Mouse (Mus musculus): ENCODE results near the gene Dhdh. TPM values are rescaled to one million over a fixed set of nuclear protein-coding genes. Genes with fewer than 3 reads are reported as not detected.

Dhdh gene
- polyA plus RNA-seq, 1 experiment from 2014 or later = 2.2 TPM

GRCm38 (mm10) chr7:45434203-45435015, 54.2 kb downstream of the Dhdh start, which contains the start of gene Gys1:
Gene Gys1, plus strand, starts transcription at chr7:45434844.
- ATAC-seq = peak; percentile 97
- peak within 1 kb of the TSS; percentile 86 for H3K27ac ChIP-seq (ENCODE audit: low read length)
- no peaks in the 10 kb centered on the region for H3K9me3 ChIP-seq (ENCODE audit: control insufficient read depth, low read length)
- H3K9ac ChIP-seq (ENCODE audit: low read depth, low read length) = peak within 1 kb of the TSS; percentile 91
- peak within 1 kb of the TSS; percentile 84 for H3K4me2 ChIP-seq (ENCODE audit: low read depth, low read length)
- peaks cover 3% of the 10 kb centered on the region; the same call in 1 of the 2 replicates for H3K36me3 ChIP-seq (ENCODE audit: control insufficient read depth, insufficient read depth, low read length)
- peaks cover 35% of the 10 kb centered on the region for H3K4me1 ChIP-seq (ENCODE audit: control insufficient read depth, insufficient read depth, low read length)
- no peaks in the 10 kb centered on the region for H3K27me3 ChIP-seq (replicated peaks; ENCODE audit: control insufficient read depth, insufficient read depth, low read length)
- 0% methylated on average over 42 of the region's 45 CpGs for WGBS
- H3K4me3 ChIP-seq (ENCODE audit: low read length) = peak within 1 kb of the TSS; percentile 71

- no peak for ATAC-seq
- H3K27me3 ChIP-seq (replicated peaks; ENCODE audit: control insufficient read depth, insufficient read depth, low read length) = no peaks in the 10 kb centered on the region
- peaks cover 4% of the 10 kb centered on the region; the same call in 1 of the 2 replicates for H3K36me3 ChIP-seq (ENCODE audit: control insufficient read depth, insufficient read depth, low read length)
- peak overlapping the region; percentile 71 for H3K4me3 ChIP-seq (ENCODE audit: low read length)
- H3K27ac ChIP-seq (ENCODE audit: low read length) = peak overlapping the region; percentile 86
- H3K4me2 ChIP-seq (ENCODE audit: low read depth, low read length) = peak overlapping the region; percentile 84
- H3K9ac ChIP-seq (ENCODE audit: low read depth, low read length) = peak overlapping the region; percentile 79
- peaks cover 35% of the 10 kb centered on the region for H3K4me1 ChIP-seq (ENCODE audit: control insufficient read depth, insufficient read depth, low read length)
- no peaks in the 10 kb centered on the region for H3K9me3 ChIP-seq (ENCODE audit: control insufficient read depth, low read length)
- 1% methylated on average over 7 of the region's 7 CpGs for WGBS
Observed at GRCm38 (mm10) chr7:45433835-45434202, 54.8 kb downstream of the Dhdh start.

GRCm38 (mm10) chr7:45426556-45426955, 62.0 kb downstream of the Dhdh start:
- Histone ChIP-seq H3K4me1 (ENCODE audit: control insufficient read depth, insufficient read depth, low read length) (no peaks in the 10 kb centered on the region), H3K27ac (ENCODE audit: low read length) (no peak overlapping the region), H3K27me3 (replicated peaks; ENCODE audit: control insufficient read depth, insufficient read depth, low read length) (no peaks in the 10 kb centered on the region), H3K4me2 (ENCODE audit: low read depth, low read length) (no peak overlapping the region), H3K4me3 (ENCODE audit: low read length) (no peak overlapping the region), H3K9ac (ENCODE audit: low read depth, low read length) (no peak overlapping the region), H3K36me3 (ENCODE audit: control insufficient read depth, insufficient read depth, low read length) (peaks cover 27% of the 10 kb centered on the region), H3K9me3 (ENCODE audit: control insufficient read depth, low read length) (no peaks in the 10 kb centered on the region)
- WGBS = 90% methylated on average over 8 of the region's 8 CpGs
- no peak for ATAC-seq

GRCm38 (mm10) chr7:45421194-45421593, 67.4 kb downstream of the Dhdh start:
- Histone ChIP-seq H3K4me2 (ENCODE audit: low read depth, low read length) (no peak overlapping the region), H3K27ac (ENCODE audit: low read length) (no peak overlapping the region), H3K9me3 (ENCODE audit: control insufficient read depth, low read length) (no peaks in the 10 kb centered on the region), H3K4me3 (ENCODE audit: low read length) (no peak overlapping the region), H3K36me3 (ENCODE audit: control insufficient read depth, insufficient read depth, low read length) (peaks cover 21% of the 10 kb centered on the region), H3K9ac (ENCODE audit: low read depth, low read length) (no peak overlapping the region), H3K4me1 (ENCODE audit: control insufficient read depth, insufficient read depth, low read length) (peaks cover 12% of the 10 kb centered on the region), H3K27me3 (replicated peaks; ENCODE audit: control insufficient read depth, insufficient read depth, low read length) (peaks cover 16% of the 10 kb centered on the region)
- no peak for ATAC-seq
- WGBS = 95% methylated on average over 14 of the region's 14 CpGs

Small RNA genes within 50 kb of the gene (microRNA-seq; reads per million reads assigned to microRNA genes)
- gene Gm22133 = not detected

Other genes with a start within 250 kb of the Dhdh start
- 4.2 and 5.0 TPM in 2 replicates for gene Cd37, start 249.7 kb downstream of the Dhdh start, polyA plus RNA-seq (2015; fragmentation: Nextera tagmentation; extraction: Ambion mirVana)
- gene Slc6a16, start 247.7 kb downstream of the Dhdh start, polyA plus RNA-seq (2015; fragmentation: Nextera tagmentation; extraction: Ambion mirVana) = not detected in 2 replicates
- not detected in 2 replicates for gene Slc6a21, start 211.3 kb downstream of the Dhdh start, polyA plus RNA-seq (2015; fragmentation: Nextera tagmentation; extraction: Ambion mirVana)
- 33.4 and 36.3 TPM in 2 replicates for gene Trpm4, start 155.0 kb downstream of the Dhdh start, polyA plus RNA-seq (2015; fragmentation: Nextera tagmentation; extraction: Ambion mirVana)
- 0.86 and 1.4 TPM in 2 replicates for gene Hrc, start 153.5 kb downstream of the Dhdh start, polyA plus RNA-seq (2015; fragmentation: Nextera tagmentation; extraction: Ambion mirVana)
- 10.3 and 12.0 TPM in 2 replicates for gene Ppfia3, start 121.8 kb downstream of the Dhdh start, polyA plus RNA-seq (2015; fragmentation: Nextera tagmentation; extraction: Ambion mirVana)
- gene Lin7b, start 118.2 kb downstream of the Dhdh start, polyA plus RNA-seq (2015; fragmentation: Nextera tagmentation; extraction: Ambion mirVana) = 1.2 and 2.7 TPM in 2 replicates
- 139 and 150 TPM in 2 replicates for gene Snrnp70, start 93.1 kb downstream of the Dhdh start, polyA plus RNA-seq (2015; fragmentation: Nextera tagmentation; extraction: Ambion mirVana)
- 0.11 TPM in 1 of 2 replicates, not detected in the other for gene Kcna7, start 83.2 kb downstream of the Dhdh start, polyA plus RNA-seq (2015; fragmentation: Nextera tagmentation; extraction: Ambion mirVana)
- 1.4 and 1.8 TPM in 2 replicates for gene Ntf5, start 75.1 kb downstream of the Dhdh start, polyA plus RNA-seq (2015; fragmentation: Nextera tagmentation; extraction: Ambion mirVana)
- gene Lhb, start 68.0 kb downstream of the Dhdh start, polyA plus RNA-seq (2015; fragmentation: Nextera tagmentation; extraction: Ambion mirVana) = 0.28 TPM in 1 of 2 replicates, not detected in the other
- 49.4 and 53.1 TPM in 2 replicates for gene Gys1, start 54.0 kb downstream of the Dhdh start, polyA plus RNA-seq (2015; fragmentation: Nextera tagmentation; extraction: Ambion mirVana)
- 121 and 134 TPM in 2 replicates for gene Ruvbl2, start 50.7 kb downstream of the Dhdh start, polyA plus RNA-seq (2015; fragmentation: Nextera tagmentation; extraction: Ambion mirVana)
- 7,117 and 7,555 TPM in 2 replicates for gene Ftl1, start 28.9 kb downstream of the Dhdh start, polyA plus RNA-seq (2015; fragmentation: Nextera tagmentation; extraction: Ambion mirVana)
- 178 and 185 TPM in 2 replicates for gene Bax, start 21.9 kb downstream of the Dhdh start, polyA plus RNA-seq (2015; fragmentation: Nextera tagmentation; extraction: Ambion mirVana)
- 0.78 and 0.93 TPM in 2 replicates for gene Tulp2, start 6.9 kb downstream of the Dhdh start, polyA plus RNA-seq (2015; fragmentation: Nextera tagmentation; extraction: Ambion mirVana)
- not detected in 2 replicates for gene Gm45808, start 2.0 kb downstream of the Dhdh start, polyA plus RNA-seq (2015; fragmentation: Nextera tagmentation; extraction: Ambion mirVana)
- gene Nucb1, start 21.6 kb upstream of the Dhdh start, polyA plus RNA-seq (2015; fragmentation: Nextera tagmentation; extraction: Ambion mirVana) = 251 and 266 TPM in 2 replicates
- gene Ppp1r15a, start 37.5 kb upstream of the Dhdh start, polyA plus RNA-seq (2015; fragmentation: Nextera tagmentation; extraction: Ambion mirVana) = 17.3 and 19.1 TPM in 2 replicates
- 1.4 and 1.6 TPM in 2 replicates for gene Plekha4, start 37.5 kb upstream of the Dhdh start, polyA plus RNA-seq (2015; fragmentation: Nextera tagmentation; extraction: Ambion mirVana)
- 2.9 and 3.3 TPM in 2 replicates for gene Hsd17b14, start 66.1 kb upstream of the Dhdh start, polyA plus RNA-seq (2015; fragmentation: Nextera tagmentation; extraction: Ambion mirVana)
- 59.9 and 65.4 TPM in 2 replicates for gene Bcat2, start 81.3 kb upstream of the Dhdh start, polyA plus RNA-seq (2015; fragmentation: Nextera tagmentation; extraction: Ambion mirVana)
- gene Fgf21, start 126.7 kb upstream of the Dhdh start, polyA plus RNA-seq (2015; fragmentation: Nextera tagmentation; extraction: Ambion mirVana) = 0.23 TPM in 1 of 2 replicates, not detected in the other
- 0.48 and 0.61 TPM in 2 replicates for gene Fut1, start 128.5 kb upstream of the Dhdh start, polyA plus RNA-seq (2015; fragmentation: Nextera tagmentation; extraction: Ambion mirVana)
- gene Izumo1, start 133.0 kb upstream of the Dhdh start, polyA plus RNA-seq (2015; fragmentation: Nextera tagmentation; extraction: Ambion mirVana) = 0.07 and 0.15 TPM in 2 replicates
- gene Rasip1, start 138.7 kb upstream of the Dhdh start, polyA plus RNA-seq (2015; fragmentation: Nextera tagmentation; extraction: Ambion mirVana) = 3.4 and 4.4 TPM in 2 replicates
- gene Mamstr, start 151.2 kb upstream of the Dhdh start, polyA plus RNA-seq (2015; fragmentation: Nextera tagmentation; extraction: Ambion mirVana) = 5.0 and 6.3 TPM in 2 replicates
- 18.4 and 21.7 TPM in 2 replicates for gene Fut2, start 177.6 kb upstream of the Dhdh start, polyA plus RNA-seq (2015; fragmentation: Nextera tagmentation; extraction: Ambion mirVana)
- gene Ntn5, start 195.2 kb upstream of the Dhdh start, polyA plus RNA-seq (2015; fragmentation: Nextera tagmentation; extraction: Ambion mirVana) = 0.34 and 0.53 TPM in 2 replicates
- 1.9 and 2.7 TPM in 2 replicates for gene Sec1, start 205.6 kb upstream of the Dhdh start, polyA plus RNA-seq (2015; fragmentation: Nextera tagmentation; extraction: Ambion mirVana)
- 4.1 and 5.3 TPM in 2 replicates for gene Car11, start 211.0 kb upstream of the Dhdh start, polyA plus RNA-seq (2015; fragmentation: Nextera tagmentation; extraction: Ambion mirVana)
- 2.3 and 3.2 TPM in 2 replicates for gene Dbp, start 216.3 kb upstream of the Dhdh start, polyA plus RNA-seq (2015; fragmentation: Nextera tagmentation; extraction: Ambion mirVana)
- gene Rpl18, start 226.7 kb upstream of the Dhdh start, polyA plus RNA-seq (2015; fragmentation: Nextera tagmentation; extraction: Ambion mirVana) = 1,070 and 1,157 TPM in 2 replicates
- gene Sphk2, start 229.2 kb upstream of the Dhdh start, polyA plus RNA-seq (2015; fragmentation: Nextera tagmentation; extraction: Ambion mirVana) = 55.6 and 59.2 TPM in 2 replicates
- gene Fam83e, start 232.4 kb upstream of the Dhdh start, polyA plus RNA-seq (2015; fragmentation: Nextera tagmentation; extraction: Ambion mirVana) = 30.9 and 34.2 TPM in 2 replicates
- gene Spaca4, start 237.0 kb upstream of the Dhdh start, polyA plus RNA-seq (2015; fragmentation: Nextera tagmentation; extraction: Ambion mirVana) = 0.86 and 1.0 TPM in 2 replicates